Mouse (Mus musculus): Measurements from ENCODE around the gene Cdc42ep2. TPM values are rescaled to one million over a fixed set of nuclear protein-coding genes. Genes with fewer than 3 reads are reported as not detected.

Cdc42ep2 gene
- polyA plus RNA-seq, 1 experiment: 0.10 TPM

- Histone ChIP-seq H3K36me3 (ENCODE audit: control insufficient read depth) (peaks cover 100% of the 10 kb centered on the region), H3K4me3 (replicated peaks) (no peak overlapping the region), H3K9me3 (ENCODE audit: control insufficient read depth, low read length) (no peaks in the 10 kb centered on the region), H3K4me1 (ENCODE audit: control insufficient read depth) (peaks cover 19% of the 10 kb centered on the region), H3K27me3 (ENCODE audit: control insufficient read depth) (no peaks in the 10 kb centered on the region)
- TF ChIP-seq TAL1 (IDR thresholded peaks at IDR 0.05; ENCODE audit: low read length) (no peak), GATA1 (IDR thresholded peaks at IDR 0.05; ENCODE audit: low read length) (no peak)
Observed at GRCm38 (mm10) chr19:5956685-5957084, 32.1 kb upstream of the Cdc42ep2 start.

GRCm38 (mm10) chr19:5955704-5956670 lies 31.4 kb upstream of the Cdc42ep2 start:
- Histone ChIP-seq H3K9me3 (ENCODE audit: control insufficient read depth, low read length) (no peaks in the 10 kb centered on the region), H3K36me3 (ENCODE audit: control insufficient read depth) (peaks cover 100% of the 10 kb centered on the region), H3K27me3 (ENCODE audit: control insufficient read depth) (no peaks in the 10 kb centered on the region), H3K4me3 (replicated peaks) (no peak overlapping the region), H3K4me1 (ENCODE audit: control insufficient read depth) (peaks cover 12% of the 10 kb centered on the region)
- TF ChIP-seq TAL1 (IDR thresholded peaks at IDR 0.05; ENCODE audit: low read length): no peak
- no peak for TF ChIP-seq GATA1 (IDR thresholded peaks at IDR 0.05; ENCODE audit: low read length)

GRCm38 (mm10) chr19:5954936-5955335 lies 30.3 kb upstream of the Cdc42ep2 start:
- peaks cover 5% of the 10 kb centered on the region for H3K4me1 ChIP-seq (ENCODE audit: control insufficient read depth)
- TF ChIP-seq GATA1 (IDR thresholded peaks at IDR 0.05; ENCODE audit: low read length) (no peak), TAL1 (IDR thresholded peaks at IDR 0.05; ENCODE audit: low read length) (no peak)
- H3K36me3 ChIP-seq (ENCODE audit: control insufficient read depth): peaks cover 100% of the 10 kb centered on the region
- H3K27me3 ChIP-seq (ENCODE audit: control insufficient read depth): no peaks in the 10 kb centered on the region
- no peak overlapping the region for H3K4me3 ChIP-seq (replicated peaks)
- H3K9me3 ChIP-seq (ENCODE audit: control insufficient read depth, low read length): no peaks in the 10 kb centered on the region

- peaks cover 100% of the 10 kb centered on the region for H3K36me3 ChIP-seq (ENCODE audit: control insufficient read depth)
- no peaks in the 10 kb centered on the region for H3K27me3 ChIP-seq (ENCODE audit: control insufficient read depth)
- H3K4me3 ChIP-seq (replicated peaks): no peak overlapping the region
- no peaks in the 10 kb centered on the region for H3K9me3 ChIP-seq (ENCODE audit: control insufficient read depth, low read length)
- peaks cover 5% of the 10 kb centered on the region for H3K4me1 ChIP-seq (ENCODE audit: control insufficient read depth)
- TF ChIP-seq GATA1 (IDR thresholded peaks at IDR 0.05; ENCODE audit: low read length): no peak
Observed at GRCm38 (mm10) chr19:5954031-5954710, 29.6 kb upstream of the Cdc42ep2 start.

GRCm38 (mm10) chr19:5953201-5953770 lies 28.7 kb upstream of the Cdc42ep2 start:
- no peak for TF ChIP-seq GATA1 (IDR thresholded peaks at IDR 0.05; ENCODE audit: low read length)
- no peak for TF ChIP-seq TAL1 (IDR thresholded peaks at IDR 0.05; ENCODE audit: low read length)
- no peaks in the 10 kb centered on the region for H3K27me3 ChIP-seq (ENCODE audit: control insufficient read depth)
- H3K9me3 ChIP-seq (ENCODE audit: control insufficient read depth, low read length): no peaks in the 10 kb centered on the region
- H3K36me3 ChIP-seq (ENCODE audit: control insufficient read depth): peaks cover 100% of the 10 kb centered on the region
- H3K4me1 ChIP-seq (ENCODE audit: control insufficient read depth): peaks cover 5% of the 10 kb centered on the region
- no peak overlapping the region for H3K4me3 ChIP-seq (replicated peaks)

- Histone ChIP-seq H3K9me3 (ENCODE audit: control insufficient read depth, low read length) (no peaks in the 10 kb centered on the region), H3K27me3 (ENCODE audit: control insufficient read depth) (no peaks in the 10 kb centered on the region), H3K4me3 (replicated peaks) (no peak overlapping the region), H3K36me3 (ENCODE audit: control insufficient read depth) (peaks cover 100% of the 10 kb centered on the region), H3K4me1 (ENCODE audit: control insufficient read depth) (peaks cover 4% of the 10 kb centered on the region)
- TF ChIP-seq GATA1 (IDR thresholded peaks at IDR 0.05; ENCODE audit: low read length) (no peak), TAL1 (IDR thresholded peaks at IDR 0.05; ENCODE audit: low read length) (no peak)
Observed at GRCm38 (mm10) chr19:5952071-5952691, 27.6 kb upstream of the Cdc42ep2 start.

GRCm38 (mm10) chr19:5951631-5952030 lies 27.0 kb upstream of the Cdc42ep2 start:
- no peak overlapping the region for H3K4me3 ChIP-seq (replicated peaks)
- H3K36me3 ChIP-seq (ENCODE audit: control insufficient read depth): peaks cover 100% of the 10 kb centered on the region
- TF ChIP-seq GATA1 (IDR thresholded peaks at IDR 0.05; ENCODE audit: low read length) (no peak), TAL1 (IDR thresholded peaks at IDR 0.05; ENCODE audit: low read length) (no peak)
- no peaks in the 10 kb centered on the region for H3K27me3 ChIP-seq (ENCODE audit: control insufficient read depth)
- H3K9me3 ChIP-seq (ENCODE audit: control insufficient read depth, low read length): no peaks in the 10 kb centered on the region
- peaks cover 4% of the 10 kb centered on the region for H3K4me1 ChIP-seq (ENCODE audit: control insufficient read depth)

GRCm38 (mm10) chr19:5950218-5950617 lies 25.6 kb upstream of the Cdc42ep2 start:
- Histone ChIP-seq H3K27me3 (ENCODE audit: control insufficient read depth) (no peaks in the 10 kb centered on the region), H3K36me3 (ENCODE audit: control insufficient read depth) (peaks cover 100% of the 10 kb centered on the region), H3K4me3 (replicated peaks) (no peak overlapping the region), H3K4me1 (ENCODE audit: control insufficient read depth) (peaks cover 6% of the 10 kb centered on the region), H3K9me3 (ENCODE audit: control insufficient read depth, low read length) (no peaks in the 10 kb centered on the region)
- no peak for TF ChIP-seq GATA1 (IDR thresholded peaks at IDR 0.05; ENCODE audit: low read length)
- TF ChIP-seq TAL1 (IDR thresholded peaks at IDR 0.05; ENCODE audit: low read length): no peak

All from erythroblast, embryonic 14.5 days (primary cell).